Mouse (Mus musculus) small intestine, adult 2 months (tissue): ENCODE measurements around the gene Tex14.

ENCODE experiments used
- CTCF ChIP-seq: fragments of 200-500 bp; IDR thresholded peaks from 2 replicates; pipeline ENCODE4 v1.5.1; 2012; ENCODE audit warnings: low read depth, mild to moderate bottlenecking, control low read depth, inconsistent platforms, low read length, moderate library complexity, mixed read lengths; ENCODE audit not compliant: insufficient replicate concordance, insufficient read length; ENCODE audit errors: extremely low read depth
- POLR2A ChIP-seq: fragments of 200-500 bp; IDR thresholded peaks from 2 replicates; pipeline ENCODE4 v1.6.1; 2012; ENCODE audit warnings: low read depth, mild to moderate bottlenecking, control low read depth, inconsistent platforms, low read length, moderate library complexity

DNA sequence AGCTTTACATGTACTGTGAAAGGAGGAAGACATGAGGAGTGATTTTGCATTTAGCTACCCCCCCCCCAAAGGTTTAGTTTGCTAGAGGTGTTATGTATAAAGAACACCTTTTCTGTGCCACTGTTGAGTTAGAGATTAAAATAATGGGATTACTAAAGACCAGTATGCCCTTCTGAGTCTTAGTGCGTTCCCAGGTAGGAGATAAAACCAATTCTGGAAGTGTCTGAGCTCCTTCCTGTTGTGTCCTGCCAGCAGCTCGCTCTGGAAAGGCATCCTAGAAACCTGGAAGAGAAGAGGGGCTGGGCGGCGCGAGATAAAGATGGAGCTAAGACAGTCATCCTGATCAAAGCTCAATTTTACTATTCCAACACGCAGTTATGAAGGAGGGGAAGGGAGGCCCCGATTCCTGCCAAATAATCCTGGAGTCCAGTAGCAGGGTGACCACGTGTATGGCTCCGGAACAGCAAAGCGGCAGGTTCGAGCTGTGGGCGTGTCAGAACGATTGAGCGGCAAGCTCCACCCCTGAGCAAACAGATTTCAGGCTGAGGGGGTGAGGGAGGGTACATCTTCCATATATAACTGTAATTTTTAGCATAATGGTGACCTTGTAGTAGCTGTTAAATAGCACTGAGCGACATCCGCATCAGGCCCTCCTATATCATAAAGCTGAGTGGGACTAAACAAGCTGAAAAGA, 40.0 kb downstream of the Tex14 start:
- TF ChIP-seq CTCF (no peak), POLR2A (no peak)
